Mouse (Mus musculus): ENCODE results near the gene Xpnpep3. TPM values are rescaled to one million over a fixed set of nuclear protein-coding genes. Genes with fewer than 3 reads are reported as not detected.
A peak's percentile ranks its signal among the peaks of the same experiment; 100 is the strongest.
"Not testable (repeated sequence)": the region's sequence is repeated elsewhere in the genome, so short reads cannot be mapped to it uniquely, and the experiment has no call there.

Gene Xpnpep3
- polyA plus RNA-seq, 1 experiment = 0.21 TPM

DNA sequence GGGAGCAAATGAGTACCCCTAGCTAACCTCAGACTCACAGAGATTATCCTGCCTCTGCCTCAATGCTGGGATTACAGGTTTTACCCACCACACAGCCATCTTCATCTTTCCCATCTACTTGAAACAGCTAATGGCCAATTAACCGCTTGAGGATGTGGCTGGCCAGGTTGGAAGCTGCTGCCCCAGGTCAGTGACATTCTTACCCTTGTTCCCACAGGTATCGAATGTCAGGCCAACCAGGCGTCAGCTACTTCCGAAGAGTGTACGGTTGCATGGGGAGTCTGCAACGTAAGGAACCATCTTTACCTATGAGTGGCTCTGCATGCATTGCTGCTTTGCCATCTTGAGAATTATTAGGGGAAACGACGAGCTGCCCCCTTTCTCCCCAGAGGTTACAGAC lies 70.8 kb downstream of the Xpnpep3 start:
- Histone ChIP-seq H3K4me1 (peaks cover 73% of the 10 kb centered on the region), H3K4me3 (replicated peaks) (no peak overlapping the region), H3K27me3 (replicated peaks) (no peaks in the 10 kb centered on the region), H3K36me3 (replicated peaks; ENCODE audit: low read length) (peaks cover 70% of the 10 kb centered on the region), H3K9me3 (no peaks in the 10 kb centered on the region)
- TF ChIP-seq FLI1 (IDR thresholded peaks at IDR 0.05; ENCODE audit: low read length) = no peak
- no peak for TF ChIP-seq GATA1 (IDR thresholded peaks at IDR 0.05; ENCODE audit: borderline replicate concordance, low read length)

DNA sequence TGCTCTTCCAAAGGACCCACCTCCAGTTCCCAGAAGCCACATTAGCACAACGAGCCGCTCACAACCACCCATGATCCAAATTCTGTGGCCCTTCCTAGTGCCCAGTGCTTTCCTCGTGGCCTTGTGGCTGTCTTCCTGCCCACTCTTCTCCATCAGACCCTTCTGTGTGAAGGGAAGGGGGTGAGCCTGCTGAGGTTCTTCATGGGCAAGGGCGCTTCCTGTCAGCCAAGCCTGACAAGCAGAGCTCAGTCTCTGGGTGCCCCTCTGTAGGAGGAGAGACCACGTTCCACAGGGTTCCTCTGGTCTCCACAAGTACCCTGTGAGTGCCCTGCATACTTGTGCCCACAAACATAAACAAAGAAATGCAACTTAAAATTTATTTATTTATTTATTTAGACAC lies 72.3 kb downstream of the Xpnpep3 start:
- TF ChIP-seq GATA1 (IDR thresholded peaks at IDR 0.05; ENCODE audit: borderline replicate concordance, low read length) = no peak
- TF ChIP-seq FLI1 (IDR thresholded peaks at IDR 0.05; ENCODE audit: low read length) = no peak
- Histone ChIP-seq H3K9me3 (no peaks in the 10 kb centered on the region), H3K36me3 (replicated peaks; ENCODE audit: low read length) (peaks cover 81% of the 10 kb centered on the region), H3K4me1 (peaks cover 82% of the 10 kb centered on the region), H3K4me3 (replicated peaks) (peak overlapping the region; percentile 75), H3K27me3 (replicated peaks) (no peaks in the 10 kb centered on the region)

DNA sequence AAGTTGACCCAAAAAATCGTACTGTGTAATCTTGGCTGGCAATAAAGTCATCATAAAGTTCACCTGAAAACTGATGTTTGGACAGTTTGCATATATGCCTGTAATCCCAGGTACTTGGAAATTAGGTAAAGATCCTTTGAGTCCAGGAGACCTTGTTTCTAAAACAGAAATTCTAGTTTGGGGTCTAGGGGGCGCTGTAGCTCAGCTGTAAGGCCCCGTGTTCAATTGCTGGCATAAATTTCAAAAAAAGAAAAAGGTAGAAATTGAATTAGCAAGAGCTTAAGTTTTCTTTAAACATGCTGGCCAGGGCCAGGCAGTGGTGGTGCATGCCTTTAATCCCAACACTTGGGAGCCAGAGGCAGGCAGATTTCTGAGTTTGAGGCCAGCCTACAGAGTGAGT lies 75.7 kb downstream of the Xpnpep3 start:
- peaks cover 69% of the 10 kb centered on the region for H3K4me1 ChIP-seq
- no peaks in the 10 kb centered on the region for H3K27me3 ChIP-seq (replicated peaks)

DNA sequence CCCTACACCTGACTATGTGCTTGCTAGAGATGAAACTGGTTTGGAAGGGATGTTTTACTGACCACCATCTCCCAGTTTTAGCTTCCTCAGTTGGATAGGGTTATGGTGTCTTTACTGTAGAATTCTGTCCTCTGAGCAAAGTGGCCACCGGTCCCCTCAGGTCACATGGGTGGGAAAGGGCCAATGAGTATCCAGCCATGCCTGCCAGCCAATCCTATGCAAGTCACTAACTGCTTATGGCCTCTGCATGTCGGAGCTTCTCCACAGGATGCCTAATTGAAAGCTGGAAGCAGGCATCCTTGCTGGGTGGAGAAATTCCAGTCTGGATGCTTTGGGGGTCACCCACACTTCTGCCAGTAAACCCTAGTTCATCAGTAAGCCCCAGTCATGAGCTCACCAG lies 76.7 kb downstream of the Xpnpep3 start:
- H3K4me1 ChIP-seq = peaks cover 67% of the 10 kb centered on the region
- H3K9me3 ChIP-seq = no peaks in the 10 kb centered on the region
- TF ChIP-seq GATA1 (IDR thresholded peaks at IDR 0.05; ENCODE audit: borderline replicate concordance, low read length) = no peak
- no peak for TF ChIP-seq FLI1 (IDR thresholded peaks at IDR 0.05; ENCODE audit: low read length)
- peak overlapping the region; percentile 33 for H3K4me3 ChIP-seq (replicated peaks)
- peaks cover 50% of the 10 kb centered on the region for H3K36me3 ChIP-seq (replicated peaks; ENCODE audit: low read length)
- H3K27me3 ChIP-seq (replicated peaks) = no peaks in the 10 kb centered on the region

More for the DNA sequence above, 75.7 kb downstream of the Xpnpep3 start:
- TF ChIP-seq GATA1 (IDR thresholded peaks at IDR 0.05; ENCODE audit: borderline replicate concordance, low read length) (no peak), FLI1 (IDR thresholded peaks at IDR 0.05; ENCODE audit: low read length) (no peak)
- peaks cover 60% of the 10 kb centered on the region for H3K36me3 ChIP-seq (replicated peaks; ENCODE audit: low read length)
- no peak overlapping the region for H3K4me3 ChIP-seq (replicated peaks)
- H3K9me3 ChIP-seq = no peaks in the 10 kb centered on the region

DNA sequence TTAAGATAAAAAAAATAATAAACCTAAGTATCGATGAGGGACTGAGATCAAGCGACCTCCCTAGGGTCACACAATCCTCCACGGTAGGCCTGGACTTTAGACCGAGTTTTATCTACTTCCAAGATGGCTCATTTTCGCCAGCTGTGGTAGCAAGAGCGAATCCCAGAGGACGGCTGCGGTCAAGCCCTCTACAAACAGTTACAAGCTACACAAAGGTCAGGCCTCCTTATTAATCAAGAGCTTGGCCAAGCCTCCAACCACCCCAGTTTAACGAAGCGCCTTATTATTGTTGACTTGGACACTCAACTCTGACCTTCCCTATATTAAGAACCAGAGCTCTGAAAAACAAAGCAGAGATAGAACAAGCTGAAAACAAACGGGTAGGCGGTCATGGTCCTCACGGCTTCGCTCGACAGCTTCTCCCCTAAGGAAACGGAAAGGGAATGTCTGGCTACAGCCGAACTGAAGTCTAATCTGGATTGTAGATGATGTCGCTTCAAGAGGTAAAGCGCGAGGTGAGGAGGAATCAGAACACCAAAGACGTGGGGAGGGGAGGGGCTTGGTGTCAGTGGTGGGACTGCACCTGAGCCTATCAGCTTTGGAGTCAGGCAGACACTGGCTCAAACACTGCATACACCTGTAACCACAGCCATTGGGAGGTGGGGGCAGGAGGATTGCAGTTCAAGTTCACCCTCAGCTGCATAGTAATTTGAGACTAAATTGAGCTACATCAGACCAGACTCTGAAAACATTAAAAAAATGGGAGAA lies 79.7 kb downstream of the Xpnpep3 start:
- Histone ChIP-seq H3K4me3 (replicated peaks) (no peak overlapping the region), H3K36me3 (replicated peaks; ENCODE audit: low read length) (peaks cover 27% of the 10 kb centered on the region), H3K9me3 (peaks cover 6% of the 10 kb centered on the region), H3K27me3 (replicated peaks) (no peaks in the 10 kb centered on the region), H3K4me1 (peaks cover 52% of the 10 kb centered on the region)
- TF ChIP-seq GATA1 (IDR thresholded peaks at IDR 0.05; ENCODE audit: borderline replicate concordance, low read length) (no peak), FLI1 (IDR thresholded peaks at IDR 0.05; ENCODE audit: low read length) (no peak)

DNA sequence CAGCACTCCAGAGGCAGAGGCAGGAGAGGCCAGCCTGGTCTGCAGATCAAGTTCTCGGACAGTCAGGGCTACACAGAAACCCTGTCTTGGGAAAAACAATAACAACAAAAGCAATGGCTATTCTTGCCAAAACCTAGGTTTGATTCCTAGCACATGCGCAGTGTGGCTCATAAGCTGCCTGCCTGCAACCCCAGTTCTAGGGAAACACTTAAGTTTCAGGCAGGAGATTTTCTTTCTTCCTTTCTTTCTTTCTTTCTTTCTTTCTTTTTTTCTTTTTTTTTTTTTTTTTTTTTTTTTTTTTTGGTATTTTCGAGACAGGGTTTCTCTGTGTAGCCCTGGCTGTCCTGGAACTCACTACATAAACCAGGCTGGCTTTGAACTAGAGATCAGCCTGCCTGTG lies 80.3 kb downstream of the Xpnpep3 start:
- not testable (repeated sequence) for H3K27me3 ChIP-seq (replicated peaks); H3K9me3 ChIP-seq; H3K4me3 ChIP-seq (replicated peaks)
- peaks cover 50% of the 10 kb centered on the region for H3K4me1 ChIP-seq
- H3K36me3 ChIP-seq (replicated peaks; ENCODE audit: low read length) = peaks cover 20% of the 10 kb centered on the region

DNA sequence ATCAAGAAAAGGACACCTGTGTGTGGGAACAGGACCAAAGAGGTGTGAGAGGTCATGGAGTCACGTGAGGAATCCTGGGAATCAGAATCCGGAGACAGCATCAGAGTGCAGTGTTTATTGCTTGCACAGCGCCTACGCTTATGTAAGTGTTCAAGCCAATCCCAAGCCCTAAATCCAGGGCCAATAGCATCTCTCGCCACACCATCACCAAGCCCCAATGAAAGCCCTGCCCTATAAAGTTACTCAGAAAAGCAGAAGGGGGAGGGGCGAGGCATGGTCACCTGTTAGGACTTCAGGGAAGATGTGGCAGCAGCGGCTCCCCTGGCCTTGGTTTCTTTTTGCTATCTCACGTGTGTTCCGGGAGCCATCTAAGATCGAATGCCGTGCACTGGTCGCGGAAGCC lies 81.0 kb downstream of the Xpnpep3 start:
- no peak for TF ChIP-seq GATA1 (IDR thresholded peaks at IDR 0.05; ENCODE audit: borderline replicate concordance, low read length)
- no peak for TF ChIP-seq FLI1 (IDR thresholded peaks at IDR 0.05; ENCODE audit: low read length)
- peaks cover 6% of the 10 kb centered on the region for H3K9me3 ChIP-seq
- H3K36me3 ChIP-seq (replicated peaks; ENCODE audit: low read length) = peaks cover 13% of the 10 kb centered on the region
- peak overlapping the region; percentile 89 for H3K4me3 ChIP-seq (replicated peaks)
- H3K27me3 ChIP-seq (replicated peaks) = no peaks in the 10 kb centered on the region
- H3K4me1 ChIP-seq = peaks cover 45% of the 10 kb centered on the region

DNA sequence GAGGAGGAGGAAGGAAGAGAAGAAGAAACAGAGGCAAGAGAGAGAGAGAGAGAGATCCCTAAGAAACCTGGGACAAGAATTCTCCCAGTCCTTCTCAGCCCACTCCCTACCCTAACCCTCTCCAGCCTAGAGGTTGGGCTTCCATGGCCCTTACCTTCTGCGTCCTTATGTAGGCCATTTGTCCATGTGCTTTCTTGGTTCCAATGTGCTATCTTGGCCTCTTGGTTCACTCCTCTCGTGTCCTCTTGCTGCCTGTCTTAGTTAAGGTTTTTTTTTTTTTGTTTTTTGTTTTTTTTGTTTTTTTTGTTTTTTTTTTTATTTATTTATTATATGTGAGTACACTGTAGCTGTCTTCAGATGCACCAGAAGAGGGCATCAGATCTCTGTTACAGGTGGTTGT lies 83.0 kb downstream of the Xpnpep3 start:
- TF ChIP-seq GATA1 (IDR thresholded peaks at IDR 0.05; ENCODE audit: borderline replicate concordance, low read length) (no peak), FLI1 (IDR thresholded peaks at IDR 0.05; ENCODE audit: low read length) (no peak)
- H3K9me3 ChIP-seq = peaks cover 6% of the 10 kb centered on the region
- peaks cover 5% of the 10 kb centered on the region for H3K36me3 ChIP-seq (replicated peaks; ENCODE audit: low read length)

DNA sequence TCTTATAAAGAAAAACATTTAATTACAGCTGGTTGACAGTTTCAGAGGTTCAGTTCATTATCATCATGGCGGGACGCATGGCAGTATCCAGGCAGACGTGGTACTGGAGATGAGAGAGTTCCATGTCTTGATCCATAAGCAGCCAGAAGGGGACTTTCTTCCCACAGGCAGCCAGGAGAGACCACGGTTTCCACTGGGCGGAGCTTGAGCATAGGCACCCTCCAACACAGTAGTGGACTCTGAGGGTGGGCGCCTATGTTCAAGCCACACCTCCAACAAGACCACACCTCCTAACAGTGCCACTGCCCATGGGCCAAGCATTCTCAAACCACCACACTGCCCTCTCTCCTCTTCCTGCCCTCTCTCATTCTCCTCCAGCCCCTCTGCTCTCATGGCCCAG lies 83.8 kb downstream of the Xpnpep3 start:
- TF ChIP-seq GATA1 (IDR thresholded peaks at IDR 0.05; ENCODE audit: borderline replicate concordance, low read length) = no peak
- TF ChIP-seq FLI1 (IDR thresholded peaks at IDR 0.05; ENCODE audit: low read length) = no peak
- H3K27me3 ChIP-seq (replicated peaks) = peaks cover 2% of the 10 kb centered on the region
- peaks cover 45% of the 10 kb centered on the region for H3K4me1 ChIP-seq
- H3K36me3 ChIP-seq (replicated peaks; ENCODE audit: low read length) = peaks cover 5% of the 10 kb centered on the region
- H3K9me3 ChIP-seq = peaks cover 6% of the 10 kb centered on the region
- peak overlapping the region; percentile 33 for H3K4me3 ChIP-seq (replicated peaks)

More for the DNA sequence above, 83.0 kb downstream of the Xpnpep3 start:
- Histone ChIP-seq H3K4me3 (replicated peaks) (no peak overlapping the region), H3K4me1 (peaks cover 50% of the 10 kb centered on the region), H3K27me3 (replicated peaks) (peaks cover 2% of the 10 kb centered on the region)

DNA sequence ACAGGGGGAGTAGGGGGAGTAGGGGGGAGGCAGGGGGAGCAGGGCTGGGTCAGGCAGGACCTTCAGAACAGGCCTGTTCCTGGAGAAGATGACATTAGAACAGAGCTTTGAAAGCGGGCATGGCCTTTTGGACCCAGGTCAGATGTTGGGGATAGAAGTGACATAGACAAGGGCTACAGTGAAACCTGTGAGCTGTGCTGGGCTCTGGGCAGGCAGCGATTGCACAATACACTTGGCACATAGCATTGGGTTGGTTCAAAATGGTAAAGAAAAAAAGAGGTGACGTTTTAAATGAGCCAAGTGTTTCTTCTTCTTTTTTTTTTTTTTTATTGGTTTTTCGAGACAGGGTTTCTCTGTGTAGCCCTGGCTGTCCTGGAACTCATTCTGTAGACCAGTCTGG lies 85.5 kb downstream of the Xpnpep3 start:
- no peak for TF ChIP-seq FLI1 (IDR thresholded peaks at IDR 0.05; ENCODE audit: low read length)
- peaks cover 51% of the 10 kb centered on the region for H3K4me1 ChIP-seq
- H3K9me3 ChIP-seq = peaks cover 6% of the 10 kb centered on the region
- no peak overlapping the region for H3K4me3 ChIP-seq (replicated peaks)
- H3K36me3 ChIP-seq (replicated peaks; ENCODE audit: low read length) = peaks cover 5% of the 10 kb centered on the region
- H3K27me3 ChIP-seq (replicated peaks) = peaks cover 2% of the 10 kb centered on the region

Measured in megakaryocyte, embryonic 14.5 days (primary cell).